Mouse (Mus musculus) megakaryocyte, embryonic 14.5 days (primary cell): ENCODE data around the gene Pigf.

Source experiments
- FLI1 ChIP-seq: IDR thresholded peaks from 2 replicates; pipeline ENCODE4 v1.6.1; 2012; ENCODE audit warnings: low read length, inconsistent platforms, mixed read lengths
- GATA1 ChIP-seq: IDR thresholded peaks from 3 replicates; pipeline ENCODE4 v1.6.1; 2012; ENCODE audit warnings: mixed read lengths, low read length, inconsistent platforms, borderline replicate concordance

DNA sequence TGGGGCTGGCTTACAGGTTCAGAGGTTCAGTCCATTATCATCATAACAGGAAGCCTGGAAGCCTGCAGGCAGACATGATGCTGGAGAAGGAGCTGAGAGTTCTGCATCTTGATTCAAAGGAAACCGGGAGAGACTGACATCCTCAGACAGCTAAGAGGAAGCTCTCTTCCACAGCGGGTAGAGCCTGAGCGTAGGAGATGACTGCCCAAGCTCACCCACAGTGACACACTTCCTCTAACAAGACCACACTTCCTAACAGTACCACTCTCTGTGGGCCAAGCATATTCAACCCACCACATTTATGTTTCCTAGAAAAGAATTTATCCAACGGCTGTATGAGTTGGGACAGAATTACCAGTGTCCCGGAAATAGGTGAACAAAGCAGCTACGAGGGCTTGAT, 46.7 kb downstream of the Pigf start:
- no peak for TF ChIP-seq GATA1
- no peak for TF ChIP-seq FLI1
